Mouse (Mus musculus) embryonic facial prominence, embryonic 14.5 days (tissue): Measurements from ENCODE around the gene Ndufb2. TPM values are rescaled to one million over a fixed set of nuclear protein-coding genes. Genes with fewer than 3 reads are reported as not detected.

Source experiments
- polyA plus RNA-seq: library from polyadenylated mRNA; unstranded; fragments of >200 nt; fragmentation: Nextera tagmentation; extraction: Ambion mirVana; gene quantifications from 2 replicates; pipeline ENCODE4 v1.2.1, GENCODE M21; 2014

The Ndufb2 gene
- polyA plus RNA-seq, 1 experiment from 2014 or later: 390 TPM

Other genes starting within 250 kb of the Ndufb2 start
- 56.9 and 57.3 TPM in 2 replicates for gene Slc37a3, start 214.9 kb upstream of the Ndufb2 start, polyA plus RNA-seq
- 0.93 and 1.8 TPM in 2 replicates for gene Rab19, start 211.4 kb upstream of the Ndufb2 start, polyA plus RNA-seq
- 67.1 and 72.4 TPM in 2 replicates for gene Mkrn1, start 172.1 kb upstream of the Ndufb2 start, polyA plus RNA-seq
- gene Dennd2a, start 34.7 kb upstream of the Ndufb2 start, polyA plus RNA-seq: 24.0 and 28.4 TPM in 2 replicates
- 27.3 and 32.8 TPM in 2 replicates for gene Adck2, start 18.7 kb upstream of the Ndufb2 start, polyA plus RNA-seq
- not detected in 2 replicates for gene Gm42420, start 6.8 kb upstream of the Ndufb2 start, polyA plus RNA-seq
- 12.8 and 13.5 TPM in 2 replicates for gene Braf, start 132.9 kb downstream of the Ndufb2 start, polyA plus RNA-seq
- gene Mrps33, start 218.4 kb downstream of the Ndufb2 start, polyA plus RNA-seq: 184 and 187 TPM in 2 replicates